Mouse (Mus musculus) kidney, adult 9 months (tissue): ENCODE measurements at regions not wholly inside any gene's neighbourhood (a gene's known extent, or its start where the extent isn't known, plus 50 kb on each side); places are given as distances from the start of the nearest gene placed in this dataset.

ENCODE experiments used
- DNase-seq: peaks from one replicate; pipeline ENCODE4 v3.0.0; 2022

DNA sequence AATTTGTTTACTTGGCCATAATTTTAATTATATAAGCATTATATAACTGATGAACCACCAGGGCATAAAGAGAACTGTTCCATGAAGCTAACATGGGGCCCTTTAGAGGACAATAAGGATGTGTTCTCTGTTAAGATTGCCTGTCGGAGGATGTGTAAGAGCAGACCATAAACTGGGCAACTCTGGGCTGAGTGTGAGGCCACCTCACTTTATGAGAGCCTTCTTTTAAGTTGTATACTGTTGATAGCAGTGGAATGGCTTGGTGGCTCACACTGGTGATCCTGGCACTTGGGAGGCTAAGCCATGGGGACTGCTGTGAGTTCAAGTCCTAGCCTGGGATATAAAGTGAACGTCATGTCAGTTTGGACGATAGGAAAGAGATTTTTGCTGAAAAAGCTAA is 227.3 kb upstream of the Krr1 start:
- no peak for DNase-seq

DNA sequence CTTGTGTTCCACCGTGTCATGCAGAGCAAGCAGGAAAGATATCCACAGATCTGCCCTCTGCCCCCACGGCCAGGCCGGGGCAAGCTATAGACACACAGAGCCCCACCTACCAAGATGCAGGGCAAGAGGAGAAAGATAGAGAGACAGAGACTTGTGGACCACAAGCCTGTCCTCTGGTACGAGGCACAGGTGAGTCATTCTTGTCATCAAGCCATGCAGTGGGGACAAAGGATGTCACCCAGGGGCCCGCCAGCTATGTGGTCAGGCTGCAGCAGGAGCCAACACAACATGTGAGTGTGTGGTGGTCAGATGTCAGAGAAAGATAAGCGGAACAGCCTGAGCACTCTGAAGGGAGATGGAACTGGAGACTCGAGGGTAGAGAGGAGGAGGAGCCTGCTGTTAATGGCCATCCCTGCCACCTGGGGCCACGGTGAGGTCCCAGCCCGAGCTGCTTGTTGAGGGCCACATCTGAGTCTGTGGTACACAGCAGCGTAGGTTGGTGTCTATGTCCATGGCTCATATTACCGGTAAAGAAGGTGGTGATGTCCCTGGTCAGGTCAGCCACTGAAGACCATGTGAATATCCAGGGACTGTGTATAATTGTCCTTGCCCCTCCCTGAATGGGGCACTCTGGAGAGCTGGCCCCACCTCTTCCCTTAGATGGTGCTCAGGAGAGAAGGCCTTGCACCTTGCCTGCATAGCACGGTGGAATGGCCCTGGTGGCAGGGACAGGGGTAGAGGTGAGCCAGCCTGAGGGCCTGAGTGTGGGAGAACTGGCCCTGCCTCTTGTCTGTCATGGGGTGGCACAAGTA is 226.2 kb upstream of the Krr1 start:
- no peak for DNase-seq

DNA sequence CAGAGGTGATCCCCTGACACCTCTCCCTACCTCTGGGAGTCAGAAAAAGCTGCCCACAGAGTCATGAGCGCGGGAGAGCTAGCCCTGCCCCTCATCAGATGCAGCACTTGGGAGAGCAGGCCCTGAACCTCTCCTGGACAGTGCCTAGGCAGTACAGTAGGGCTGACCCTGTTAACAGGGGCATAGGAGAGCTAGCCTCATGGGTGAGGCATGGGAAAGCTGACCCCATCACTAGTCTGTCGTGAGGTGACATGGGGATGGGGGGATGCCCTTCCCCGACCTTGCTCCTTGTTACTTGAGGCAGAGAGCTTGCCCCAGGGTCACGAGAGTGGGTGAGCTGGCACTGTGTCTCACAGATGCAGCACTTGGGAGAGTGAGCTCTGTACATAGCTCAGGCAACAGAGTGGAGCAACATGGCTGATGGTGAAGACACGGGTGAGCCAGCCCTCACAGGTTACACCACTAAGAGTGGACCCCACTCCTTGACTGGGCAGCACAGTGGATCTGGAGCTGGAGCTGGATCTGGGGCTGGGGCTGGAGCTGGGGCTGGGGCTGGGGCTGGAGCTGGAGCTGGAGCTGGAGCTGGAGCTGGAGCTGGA is 225.5 kb upstream of the Krr1 start:
- no peak for DNase-seq

DNA sequence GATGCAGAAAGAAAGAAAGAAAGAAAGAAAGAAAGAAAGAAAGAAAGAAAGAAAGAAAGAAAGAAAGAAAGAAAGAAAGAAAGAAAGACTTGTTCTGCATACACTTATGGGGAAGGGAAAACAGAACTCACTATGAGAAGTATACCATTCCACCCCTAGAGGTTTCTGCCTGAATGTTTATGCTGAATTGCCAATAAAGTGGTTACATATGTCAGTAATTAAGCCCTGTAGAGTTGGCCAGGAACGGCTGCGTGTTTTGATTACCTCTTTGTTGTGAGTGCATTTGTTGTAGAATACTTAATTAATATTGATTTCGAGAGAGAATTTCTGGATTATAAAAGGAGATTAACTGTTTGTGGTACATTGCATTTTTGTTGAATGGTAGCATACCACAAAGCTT is 224.0 kb upstream of the Krr1 start:
- no peak for DNase-seq

DNA sequence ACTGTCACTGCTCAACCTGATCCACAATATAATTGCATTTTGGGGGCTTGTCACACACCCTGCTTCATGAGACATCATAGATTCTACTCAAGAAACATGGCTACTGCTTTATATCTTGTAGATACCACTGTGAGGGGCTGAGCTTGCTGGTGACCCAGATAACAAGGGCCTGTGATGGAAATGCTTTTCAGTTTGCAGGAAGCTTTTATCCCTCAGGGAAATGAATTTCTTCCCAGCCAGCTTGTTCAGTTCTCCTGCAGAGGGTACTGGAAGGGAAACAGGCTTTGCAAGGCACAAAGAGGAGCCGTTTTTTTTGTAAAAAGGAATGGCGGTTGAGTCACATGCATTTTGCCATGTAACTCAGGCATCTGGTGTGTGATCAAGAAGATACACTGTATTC is 218.8 kb upstream of the Krr1 start:
- DNase-seq: no peak

DNA sequence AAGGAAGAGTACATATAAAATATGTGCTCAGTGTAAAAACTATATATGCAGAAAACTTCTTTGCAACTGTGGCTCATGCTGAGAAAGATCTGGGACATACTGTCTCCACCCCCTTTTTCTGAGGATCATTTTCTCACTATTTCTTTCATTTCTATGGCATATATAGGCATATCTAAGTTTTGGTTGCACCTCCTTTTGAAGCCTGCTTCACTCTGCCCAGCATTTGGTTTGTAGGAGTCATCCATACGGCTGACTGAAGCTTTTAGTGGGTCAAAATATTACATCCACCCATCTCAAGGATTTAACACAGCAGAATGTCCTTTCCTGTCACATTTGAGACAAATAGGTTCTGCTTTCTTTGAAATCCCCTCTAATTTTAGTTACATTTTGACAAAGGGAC is 216.5 kb upstream of the Krr1 start:
- no peak for DNase-seq

DNA sequence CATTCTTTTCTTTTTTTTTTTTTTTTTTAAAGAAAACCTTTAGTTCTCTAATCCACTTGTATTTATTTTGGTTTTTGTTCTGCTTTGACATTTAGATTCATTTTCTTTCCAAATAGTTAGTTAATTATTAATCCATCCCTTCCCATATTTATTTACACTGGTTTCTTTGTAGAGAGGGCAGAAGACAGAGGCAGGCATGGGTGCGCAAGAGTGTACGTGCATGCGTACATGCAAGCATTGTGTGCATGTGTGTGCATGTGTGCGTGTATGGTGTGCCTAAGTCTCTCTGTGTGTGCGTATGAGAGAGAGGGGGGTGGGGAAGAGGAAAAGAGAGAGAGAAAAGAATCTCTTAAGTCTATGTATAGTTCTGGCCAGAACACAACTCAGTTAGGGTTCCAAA is 215.9 kb upstream of the Krr1 start:
- no peak for DNase-seq

DNA sequence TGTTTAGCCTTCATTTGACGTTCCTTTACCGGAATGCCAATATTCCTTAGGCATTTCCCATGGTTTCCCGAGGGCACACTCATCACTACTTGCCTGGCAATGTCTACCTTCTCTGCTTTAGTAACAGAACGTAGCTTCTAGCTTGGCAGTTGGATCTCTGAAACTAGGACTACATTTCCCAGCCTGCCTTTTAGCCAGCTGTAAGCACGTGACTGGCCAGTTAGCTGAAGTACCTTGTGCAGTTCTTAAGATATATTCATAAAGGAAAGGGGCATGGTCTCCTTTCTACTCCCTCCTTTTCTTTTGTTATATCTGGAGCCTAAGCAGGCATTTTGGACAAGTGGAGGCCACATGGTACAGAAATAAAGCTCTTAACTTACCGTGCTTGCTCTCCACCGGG is 214.8 kb upstream of the Krr1 start:
- no peak for DNase-seq

DNA sequence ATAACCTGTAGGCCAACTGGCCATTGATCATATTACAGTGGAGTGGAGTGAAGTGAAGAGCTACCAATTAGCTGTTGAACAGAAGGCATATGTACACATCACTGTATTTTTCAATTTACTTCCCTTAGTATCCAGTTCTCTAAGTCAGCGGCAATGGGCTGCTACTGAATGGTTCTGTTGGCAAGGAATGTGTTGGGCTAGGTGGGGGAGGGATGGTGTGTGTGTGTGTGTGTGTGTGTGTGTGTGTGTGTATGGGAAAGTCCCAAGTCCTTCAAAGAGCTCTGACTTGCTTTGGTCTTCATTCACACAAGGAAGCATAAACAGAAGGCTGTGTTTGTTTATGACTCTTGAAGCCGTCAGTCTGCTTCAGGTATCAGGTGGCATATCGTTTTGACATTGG is 213.0 kb upstream of the Krr1 start:
- DNase-seq: no peak

DNA sequence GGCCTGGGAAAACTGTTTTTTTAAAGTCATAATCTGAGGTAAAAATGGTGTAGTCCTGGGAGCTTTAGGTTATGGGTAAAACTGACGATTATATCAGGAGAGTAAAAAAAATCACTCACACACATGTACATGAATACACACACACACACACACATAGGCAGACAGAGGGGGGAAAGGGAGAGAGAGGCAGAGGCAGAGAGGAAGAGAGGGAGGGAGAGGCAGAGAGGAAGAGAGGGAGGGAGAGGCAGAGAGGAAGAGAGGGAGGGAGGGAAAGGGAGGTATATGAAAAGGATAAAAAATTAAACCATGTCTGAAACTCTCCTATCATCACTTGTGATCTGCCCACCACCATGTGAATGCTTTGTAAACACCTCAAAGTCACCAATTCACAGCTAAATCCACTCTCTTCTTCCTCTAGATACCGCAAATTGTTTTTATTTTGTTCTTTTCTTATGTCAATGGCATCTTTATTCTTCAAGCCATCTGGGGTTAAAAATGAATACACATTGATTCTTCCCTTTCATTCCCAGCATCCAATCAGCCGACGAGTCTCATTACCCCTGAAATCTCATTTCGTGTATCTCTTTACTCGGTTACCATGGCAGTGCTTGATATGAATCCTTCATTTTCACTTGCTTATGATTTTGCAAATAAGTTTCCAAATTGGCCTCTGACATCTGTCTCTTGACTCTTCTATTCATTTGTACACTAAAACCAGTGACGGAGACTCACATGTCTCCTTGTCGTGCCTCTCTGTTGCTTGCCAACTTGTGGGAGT is 209.5 kb upstream of the Krr1 start:
- DNase-seq: no peak

DNA sequence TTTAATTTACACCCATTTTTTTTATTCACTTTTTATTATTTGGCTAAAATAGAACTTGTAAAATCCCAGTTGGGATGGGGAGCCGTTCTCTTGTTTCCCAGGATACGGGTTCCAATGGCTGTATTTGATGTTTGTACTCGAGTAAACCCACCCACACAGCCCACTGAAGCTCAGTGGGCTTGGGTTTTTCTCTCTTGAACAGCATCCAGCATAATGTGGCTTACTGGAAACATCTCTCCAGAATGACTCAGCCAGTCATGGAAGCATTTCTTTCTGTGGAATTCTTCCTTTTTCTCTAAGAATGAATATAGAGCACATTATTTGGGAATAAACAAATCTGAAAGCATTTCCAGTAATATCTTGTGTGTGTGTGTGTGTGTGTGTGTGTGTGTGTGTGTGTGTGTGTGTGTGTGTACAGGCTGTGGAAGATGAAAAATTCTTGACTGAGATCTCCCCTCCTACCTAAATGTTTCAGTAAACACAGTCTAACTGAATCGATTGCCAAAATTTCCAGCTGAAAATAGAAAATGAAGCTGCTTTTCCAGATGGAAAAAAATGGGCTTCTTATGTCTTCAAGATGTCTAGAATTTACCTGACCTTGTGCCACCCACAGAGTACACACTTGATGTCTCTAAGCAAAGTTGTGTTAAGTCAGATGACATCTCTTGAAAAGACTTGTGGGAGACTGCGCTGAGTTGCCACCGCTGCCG is 205.3 kb upstream of the Krr1 start:
- no peak for DNase-seq

DNA sequence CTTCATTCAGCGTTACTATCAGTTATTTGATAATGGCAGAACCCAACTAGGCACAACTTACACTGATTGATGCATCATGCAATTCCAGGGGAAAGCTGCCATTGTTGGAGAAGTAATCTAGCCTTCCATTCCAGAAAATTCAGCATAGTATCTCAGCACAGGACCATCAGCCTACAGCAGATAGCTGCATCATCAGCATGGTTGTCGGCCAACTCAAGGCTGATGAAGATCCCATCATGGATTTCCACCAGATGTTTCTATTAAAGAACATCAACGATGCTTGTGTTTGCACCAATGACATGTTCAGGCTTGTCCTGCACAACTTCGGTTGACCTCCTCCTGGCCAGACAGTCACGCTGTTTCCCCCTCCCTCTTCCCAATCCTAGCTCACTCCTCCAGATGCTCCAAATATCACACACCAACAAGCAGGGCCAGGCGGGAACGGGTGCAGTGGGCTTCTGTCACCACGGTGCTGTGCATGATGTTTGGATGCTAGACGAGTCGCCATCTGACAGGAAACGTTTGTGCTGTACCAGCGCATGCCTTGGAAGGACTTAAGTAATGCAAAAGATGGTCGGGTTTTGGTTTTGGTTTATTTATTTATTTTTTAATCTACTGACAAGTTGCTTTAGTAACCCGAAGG is 204.5 kb upstream of the Krr1 start:
- no peak for DNase-seq

DNA sequence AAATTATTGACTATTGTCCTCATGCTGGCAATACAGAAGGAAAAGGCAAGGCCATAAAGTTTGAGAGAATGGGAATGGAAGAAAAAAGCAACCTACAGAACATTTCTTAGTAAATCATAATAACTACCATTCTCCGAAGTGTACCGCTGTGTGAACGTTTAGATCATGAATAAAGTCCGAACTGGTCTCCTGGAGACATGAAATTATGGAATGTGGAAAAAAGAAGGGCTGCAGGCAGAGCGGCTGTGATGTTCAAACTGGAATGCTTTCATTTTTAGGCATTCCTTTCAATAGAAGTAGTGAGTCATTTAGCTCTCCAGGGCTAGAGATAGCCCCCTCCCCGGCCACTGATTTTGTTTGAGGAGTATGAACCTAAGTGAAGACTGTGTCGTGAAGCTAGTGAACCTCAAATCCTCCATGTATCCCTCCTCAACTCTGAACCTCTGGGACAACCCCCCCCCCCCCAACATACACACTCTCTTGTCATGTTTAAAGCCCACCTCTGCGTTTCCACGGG is 202.9 kb upstream of the Krr1 start:
- no peak for DNase-seq

DNA sequence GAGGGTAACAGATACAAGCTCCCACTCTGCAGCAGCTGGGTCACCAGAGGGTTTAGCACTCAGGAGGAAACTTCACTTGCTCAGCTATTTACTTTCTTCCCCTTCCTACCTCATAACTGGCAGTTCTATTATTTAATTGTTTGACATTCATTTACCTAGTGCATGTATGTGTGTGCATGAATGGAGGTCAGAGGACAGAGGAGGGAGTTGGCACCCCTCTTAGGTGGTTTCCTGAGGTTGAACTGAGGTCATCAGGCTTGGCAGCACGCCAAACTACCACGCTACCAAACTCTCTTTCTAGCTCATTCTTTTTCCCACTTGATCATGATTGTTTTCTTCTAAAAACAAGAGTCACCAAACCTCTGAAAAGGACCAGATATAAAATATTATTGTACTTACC is 202.4 kb upstream of the Krr1 start:
- peak; percentile 9 for DNase-seq

DNA sequence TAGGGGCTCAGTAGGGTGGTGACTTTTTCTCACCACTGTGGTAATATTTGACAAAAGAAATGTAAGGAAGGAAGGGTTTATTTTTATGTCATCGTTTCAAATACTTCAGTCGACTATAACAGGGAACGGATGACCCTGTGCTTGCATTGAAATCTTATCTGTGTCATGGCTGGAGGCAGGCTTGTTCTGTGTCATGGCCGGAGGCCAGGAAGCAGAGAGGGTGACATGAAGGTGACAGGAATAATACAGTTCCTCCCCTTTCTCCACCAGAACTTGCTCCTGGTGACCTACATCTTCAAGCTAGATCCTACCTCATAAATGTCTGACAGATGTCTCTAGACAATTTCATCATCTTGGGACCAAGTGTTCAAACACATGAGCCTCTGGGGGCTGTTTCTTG is 201.5 kb upstream of the Krr1 start:
- no peak for DNase-seq

DNA sequence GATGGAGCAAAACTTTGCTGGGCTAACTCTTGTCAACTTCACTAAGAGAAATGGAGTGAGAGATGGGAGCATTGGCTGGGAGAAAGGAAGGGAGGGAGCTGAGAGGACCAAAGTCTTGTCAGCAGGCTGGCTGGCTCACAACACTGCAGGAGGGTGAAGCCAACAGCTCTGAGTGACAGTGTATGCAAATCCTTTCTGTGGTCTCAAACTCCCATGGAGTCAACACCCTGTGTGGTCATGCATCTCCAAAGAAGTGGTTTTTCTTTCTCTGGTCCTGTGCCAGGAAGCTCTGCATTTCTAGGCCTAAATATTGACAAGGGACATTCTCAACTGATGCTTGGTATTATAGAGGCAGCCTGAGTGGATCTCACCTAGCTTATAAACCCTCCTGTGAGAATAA is 194.9 kb upstream of the Krr1 start:
- no peak for DNase-seq

DNA sequence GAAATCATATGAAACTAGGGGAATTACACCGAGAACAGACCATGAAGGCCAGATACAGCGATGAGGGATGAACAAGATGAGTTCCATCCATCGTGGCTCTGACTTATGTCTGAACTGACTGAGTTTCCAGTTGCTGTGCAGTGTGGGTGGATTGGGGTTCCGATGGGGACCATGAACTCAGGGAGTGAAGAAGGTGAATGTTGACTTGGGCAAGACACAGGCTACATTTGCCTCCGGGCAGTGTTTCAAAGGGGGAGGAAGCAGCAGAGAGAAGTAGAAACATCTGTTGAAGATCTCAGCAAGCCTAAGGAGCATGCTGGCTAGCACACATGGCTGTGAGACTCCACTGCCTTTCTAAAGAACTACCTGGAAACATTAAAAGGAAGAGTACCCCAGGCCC is 194.4 kb upstream of the Krr1 start:
- no peak for DNase-seq

DNA sequence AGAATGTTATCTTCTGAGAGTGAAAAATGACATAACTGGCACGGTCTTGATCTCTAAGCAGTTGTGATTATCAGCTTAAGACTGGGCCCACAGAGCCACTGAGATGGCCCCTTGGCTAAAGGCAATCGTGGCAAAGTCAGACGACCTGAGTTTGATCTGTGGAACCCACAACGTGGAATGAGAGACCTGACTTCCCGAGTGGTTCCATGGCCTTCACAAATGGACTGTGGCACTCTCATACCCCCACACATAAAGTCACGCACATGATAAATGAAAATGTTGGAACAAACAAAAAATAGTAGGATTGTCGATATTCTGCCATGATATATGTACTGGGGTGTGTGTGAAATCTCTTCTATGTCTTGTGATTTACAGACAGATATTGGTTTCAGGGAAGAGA is 192.5 kb upstream of the Krr1 start:
- DNase-seq: no peak

DNA sequence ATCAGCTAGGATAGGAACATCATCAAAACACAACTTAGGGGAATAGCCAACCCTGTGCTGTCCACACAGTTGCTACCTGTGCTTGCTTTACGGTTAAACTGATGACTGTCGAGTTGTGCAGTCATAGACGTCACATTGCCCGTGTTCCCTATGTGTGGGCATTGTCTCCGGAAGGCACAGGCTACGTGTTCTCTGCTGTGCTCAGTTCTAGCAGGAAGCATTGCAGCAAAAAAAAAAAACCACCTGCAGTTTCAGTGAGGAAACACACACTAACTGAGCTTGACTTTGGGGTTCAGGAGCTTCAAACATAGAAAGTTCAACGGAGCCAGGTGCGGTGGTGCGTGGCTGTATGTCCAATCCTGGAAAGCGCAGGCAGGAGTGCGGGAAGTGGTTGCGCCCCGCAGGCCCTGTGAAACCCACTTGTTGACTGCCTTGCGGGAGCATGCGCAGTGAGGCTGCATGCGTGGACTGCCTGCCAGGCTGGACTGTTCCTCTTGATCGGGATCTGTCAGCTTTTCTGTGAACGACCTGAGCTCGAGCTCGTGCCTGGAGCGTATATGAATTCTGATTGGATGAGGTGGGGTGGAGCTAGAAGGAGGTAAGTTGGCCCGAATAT is 190.2 kb upstream of the Krr1 start:
- no peak for DNase-seq

DNA sequence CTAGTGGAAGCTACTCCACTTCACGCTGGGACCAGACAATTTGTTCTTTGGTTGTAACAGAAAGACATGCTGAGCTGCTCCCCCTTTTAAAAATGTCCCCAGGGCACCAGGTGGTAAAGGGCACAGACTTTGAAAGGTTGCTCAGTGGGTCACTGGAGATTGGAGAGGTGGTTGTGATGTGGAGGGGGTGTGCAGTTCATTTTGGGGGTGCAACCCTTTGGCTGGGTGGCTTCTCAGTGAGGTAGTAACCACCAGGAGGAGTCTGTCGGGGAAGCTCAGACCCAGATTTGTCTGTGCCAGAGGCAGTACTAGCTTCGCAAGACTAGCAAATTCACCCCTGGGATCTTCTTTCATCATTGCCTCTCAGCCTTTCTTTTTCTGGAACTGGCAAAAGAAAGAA is 189.0 kb upstream of the Krr1 start:
- no peak for DNase-seq

DNA sequence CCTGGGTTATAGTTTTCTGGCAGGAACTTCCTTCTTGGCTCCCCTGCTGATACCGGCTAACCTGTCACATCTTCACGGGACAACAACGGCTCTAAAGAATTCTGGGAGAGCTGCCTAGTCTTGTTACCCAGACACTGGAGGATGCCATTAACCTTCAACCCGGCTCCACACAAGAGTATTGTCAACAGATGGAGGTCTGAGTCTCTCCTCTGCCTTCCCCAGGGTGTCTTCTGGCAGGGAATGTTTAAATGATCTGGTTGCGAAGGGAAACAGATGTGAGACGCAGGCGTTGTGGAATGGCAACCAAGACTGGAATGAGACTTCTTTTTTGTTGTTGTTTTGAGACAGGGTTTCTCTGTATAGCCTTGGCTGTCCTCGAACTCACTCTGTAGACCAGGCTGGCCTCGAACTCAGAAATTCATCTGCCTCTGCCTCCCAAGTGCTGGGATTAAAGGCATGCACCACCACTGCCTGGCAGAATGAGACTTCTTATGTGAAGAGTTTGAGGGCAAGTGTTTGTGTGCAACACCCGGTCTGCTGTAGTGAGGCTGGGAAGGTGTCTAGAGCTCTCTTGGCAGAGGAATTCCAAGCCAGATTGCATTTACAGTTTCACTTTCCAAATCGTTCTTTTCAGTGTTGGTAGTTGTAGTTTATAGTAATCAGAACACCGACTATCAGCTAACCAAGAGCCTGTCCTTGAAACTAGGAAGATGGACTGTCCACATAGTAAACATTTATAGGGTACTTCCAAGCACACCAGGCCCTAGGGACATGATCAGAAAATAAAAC is 188.2 kb upstream of the Krr1 start:
- no peak for DNase-seq

DNA sequence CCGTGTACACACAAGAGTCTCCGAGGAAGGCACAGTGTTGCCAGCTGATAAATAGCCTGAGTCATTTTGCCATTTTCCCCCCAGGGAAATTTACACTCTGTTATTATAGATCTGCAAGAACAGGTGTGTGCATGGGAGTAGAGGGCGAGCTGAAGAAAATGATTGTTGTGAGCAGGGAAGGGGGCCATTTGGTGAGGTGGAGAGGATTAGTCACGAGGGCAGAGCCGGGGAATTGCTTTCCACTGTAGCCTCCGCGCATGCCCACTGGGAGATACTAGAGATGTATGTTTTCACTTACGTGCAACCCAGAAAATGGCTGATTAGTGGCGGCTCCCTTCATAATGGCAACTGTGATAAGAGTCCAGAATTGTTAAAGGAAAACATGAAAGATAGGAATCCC is 185.3 kb upstream of the Krr1 start:
- no peak for DNase-seq
